Mouse (Mus musculus) layer of hippocampus, adult 9-10 months (tissue): ENCODE results near the gene Nxpe2.

Experiments used
- DNase-seq: peaks from one replicate; pipeline ENCODE4 v3.0.0; 2022; ENCODE audit warnings: low spot score

Nxpe2 gene

DNA sequence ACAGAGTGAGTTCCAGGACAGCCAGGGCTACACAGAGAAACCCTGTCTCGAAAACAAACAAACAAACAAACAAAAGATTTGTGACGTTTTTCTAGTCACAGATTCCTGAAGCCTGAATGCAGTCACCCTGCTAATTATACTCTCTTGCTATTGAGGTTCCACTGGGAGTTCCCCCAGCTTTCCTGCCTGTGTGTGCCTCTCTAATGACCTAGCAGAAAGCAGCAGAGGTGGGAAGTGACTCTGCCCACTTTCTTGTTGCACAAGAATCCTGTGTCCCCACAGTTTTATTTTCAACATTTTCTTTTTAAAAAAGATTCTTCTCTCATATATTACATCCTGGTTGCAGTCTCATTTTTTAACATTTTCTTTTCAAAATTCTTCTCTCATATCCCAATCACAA, 58.5 kb downstream of the Nxpe2 start:
- DNase-seq, result no peak

GRCm38 (mm10) chr9:48290281-48290680, 63.0 kb downstream of the Nxpe2 start:
- no peak for DNase-seq

DNA sequence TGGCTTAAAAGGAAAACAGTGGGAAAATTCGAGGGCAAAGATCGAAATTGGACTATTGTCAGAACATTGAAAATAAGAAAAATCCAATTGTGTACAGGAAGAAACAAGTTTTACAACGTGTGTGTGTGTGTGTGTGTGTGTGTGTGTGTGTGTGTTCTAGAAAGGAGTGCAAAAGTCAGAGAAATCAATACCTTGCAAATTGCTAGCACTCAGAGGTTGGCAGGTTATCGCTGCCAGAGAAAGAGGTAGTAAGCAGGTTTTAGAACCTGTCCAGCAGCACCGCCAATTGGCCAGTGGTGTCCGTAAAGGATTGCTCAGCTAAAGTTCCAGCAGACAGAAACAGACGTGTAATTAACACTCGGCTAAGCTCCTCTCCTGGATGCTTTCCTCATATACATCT, 69.0 kb downstream of the Nxpe2 start:
- no peak for DNase-seq

- DNase-seq, result no peak
Observed at GRCm38 (mm10) chr9:48276831-48277230, 76.4 kb downstream of the Nxpe2 start.
